Mouse (Mus musculus) lung, embryonic 16.5 days (tissue): ENCODE data around the gene Smg6. TPM values are rescaled to one million over a fixed set of nuclear protein-coding genes. Genes with fewer than 3 reads are reported as not detected.

Source experiments
- ATAC-seq: fragments of 200-750 bp; cut with Nextera tagmentation; 2 replicates; pipeline ENCODE4 v1.8.0; 2017; ENCODE audit warnings: low read depth, mild to moderate bottlenecking, moderate library complexity
- H3K27ac ChIP-seq: fragments of 300-500 bp; sonication (generic); 2 replicates; pipeline ENCODE4 v1.5.1; 2014; ENCODE audit warnings: mild to moderate bottlenecking, control low read depth, low read length
- H3K27me3 ChIP-seq: fragments of 300-500 bp; sonication (generic); 2 replicates; pipeline ENCODE4 v1.6.1; 2014; ENCODE audit warnings: low read depth, low read length, mixed read lengths; ENCODE audit not compliant: control insufficient read depth, insufficient read depth
- H3K36me3 ChIP-seq: fragments of 300-500 bp; sonication (generic); 2 replicates; pipeline ENCODE4 v1.6.1; 2014; ENCODE audit warnings: low read length; ENCODE audit not compliant: control insufficient read depth, insufficient read depth
- H3K4me1 ChIP-seq: fragments of 300-500 bp; sonication (generic); replicated peaks from 2 replicates; pipeline ENCODE4 v1.6.1; 2014; ENCODE audit warnings: low read length, mixed read lengths; ENCODE audit not compliant: control insufficient read depth, insufficient read depth
- H3K4me2 ChIP-seq: fragments of 300-500 bp; sonication (generic); 2 replicates; pipeline ENCODE4 v1.6.1; 2014; ENCODE audit warnings: low read depth, low read length, control low read depth
- H3K4me3 ChIP-seq: fragments of 300-500 bp; sonication (generic); 2 replicates; pipeline ENCODE4 v1.5.1; 2014; ENCODE audit warnings: mild to moderate bottlenecking, low read length, control low read depth
- H3K9ac ChIP-seq: fragments of 300-500 bp; sonication (generic); 2 replicates; pipeline ENCODE4 v1.6.1; 2014; ENCODE audit warnings: low read length, control low read depth
- H3K9me3 ChIP-seq: fragments of 300-500 bp; sonication (generic); 2 replicates; pipeline ENCODE4 v1.6.1; 2016; ENCODE audit warnings: low read length; ENCODE audit not compliant: control insufficient read depth
- WGBS: fragments of 180-500 bp; shearing (Covaris S2); extraction: QIAGEN DNeasy Blood & Tissue Kit; methylation state at CpG from one replicate; pipeline ENCODE4 v1.1.7; 2014; 5-methylcytosine and 5-hydroxymethylcytosine counted together
- polyA plus RNA-seq: library from polyadenylated mRNA; unstranded; fragments of >200 nt; fragmentation: Nextera tagmentation; extraction: Ambion mirVana; gene quantifications from 2 replicates; pipeline ENCODE4 v1.2.1, GENCODE M21; 2015

Smg6 gene
- polyA plus RNA-seq, 1 experiment from 2014 or later: 17.0 TPM

GRCm38 (mm10) chr11:75045822-75046221 is 120.2 kb downstream of the Smg6 start:
- WGBS: 83% methylated on average over 4 of the region's 4 CpGs
- Histone ChIP-seq H3K27ac (no peak overlapping the region), H3K27me3 (no peaks in the 10 kb centered on the region), H3K4me2 (no peak overlapping the region), H3K36me3 (peaks cover 7% of the 10 kb centered on the region; the same call in 1 of the 2 replicates), H3K4me3 (no peak overlapping the region), H3K9me3 (no peaks in the 10 kb centered on the region), H3K4me1 (peaks cover 48% of the 10 kb centered on the region), H3K9ac (no peak overlapping the region)
- ATAC-seq: no peak

DNA sequence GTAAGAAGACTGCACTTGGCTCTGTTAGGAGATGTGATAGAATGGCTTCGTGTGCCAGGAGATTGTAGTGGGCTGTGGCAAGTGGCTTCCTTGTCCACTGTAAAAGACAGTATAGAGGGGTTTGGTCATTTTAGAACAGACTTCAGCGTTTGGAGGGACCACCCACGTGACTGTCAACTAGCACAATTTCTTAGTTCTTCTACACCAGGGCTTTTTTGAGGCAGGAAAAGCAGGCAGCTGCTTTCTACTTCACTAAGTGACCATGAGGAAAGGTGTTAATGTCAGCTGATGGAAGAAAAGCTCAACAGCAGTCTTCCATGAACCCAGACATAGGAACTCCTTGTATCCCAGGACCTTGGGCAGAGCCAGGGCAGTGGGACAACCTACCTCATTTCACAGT is 121.0 kb downstream of the Smg6 start:
- Histone ChIP-seq H3K27ac (peak overlapping the region; percentile 84), H3K9ac (no peak overlapping the region), H3K9me3 (no peaks in the 10 kb centered on the region), H3K4me1 (peaks cover 56% of the 10 kb centered on the region), H3K36me3 (peaks cover 6% of the 10 kb centered on the region; the same call in 1 of the 2 replicates), H3K4me2 (no peak overlapping the region), H3K4me3 (no peak overlapping the region), H3K27me3 (no peaks in the 10 kb centered on the region)
- ATAC-seq: peak; percentile 15
- 53% methylated on average over 3 of the region's 3 CpGs for WGBS

- H3K9ac ChIP-seq: no peak overlapping the region
- peak overlapping the region; percentile 84 for H3K27ac ChIP-seq
- no peaks in the 10 kb centered on the region for H3K27me3 ChIP-seq
- H3K4me2 ChIP-seq: no peak overlapping the region
- H3K4me1 ChIP-seq: peaks cover 57% of the 10 kb centered on the region
- peaks cover 4% of the 10 kb centered on the region; the same call in 1 of the 2 replicates for H3K36me3 ChIP-seq
- peak; percentile 83 for ATAC-seq
- no peak overlapping the region for H3K4me3 ChIP-seq
- no peaks in the 10 kb centered on the region for H3K9me3 ChIP-seq
- WGBS: 31% methylated on average over 6 of the region's 6 CpGs
Measured at GRCm38 (mm10) chr11:75047066-75047465, 121.4 kb downstream of the Smg6 start.

DNA sequence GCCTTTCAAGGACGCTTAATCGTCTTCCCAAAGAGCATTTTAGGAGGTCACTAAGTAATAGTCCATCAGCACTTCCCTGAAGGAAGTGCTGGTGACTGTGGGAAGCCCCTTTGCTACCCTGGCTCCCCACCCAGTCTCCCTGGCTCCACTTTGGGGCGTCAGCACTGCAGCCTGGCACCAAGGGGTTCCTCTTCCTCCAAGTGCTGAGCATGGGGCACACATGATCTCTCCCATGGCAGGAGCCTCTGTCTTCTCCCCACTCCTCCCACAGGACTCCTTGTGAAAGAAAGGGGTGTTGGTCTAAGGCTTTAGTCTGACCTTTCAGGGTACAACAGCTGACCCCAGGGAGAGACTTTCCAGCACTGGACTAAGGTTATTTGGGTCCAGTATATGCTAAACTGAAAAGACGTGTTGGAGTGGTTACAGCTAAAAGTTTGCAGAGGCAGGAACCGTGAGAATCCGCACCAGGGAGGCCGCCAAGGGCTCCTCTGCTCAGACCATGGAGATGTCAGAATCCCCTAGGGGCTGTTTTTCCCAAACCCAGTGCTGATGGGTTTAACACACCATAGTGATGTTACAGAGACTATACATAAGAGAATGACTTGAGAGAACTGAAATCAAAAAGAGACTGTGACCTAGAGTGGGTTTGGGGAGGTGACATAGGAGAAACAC is 122.2 kb downstream of the Smg6 start:
- H3K9ac ChIP-seq: no peak overlapping the region
- no peak for ATAC-seq
- H3K4me2 ChIP-seq: no peak overlapping the region

DNA sequence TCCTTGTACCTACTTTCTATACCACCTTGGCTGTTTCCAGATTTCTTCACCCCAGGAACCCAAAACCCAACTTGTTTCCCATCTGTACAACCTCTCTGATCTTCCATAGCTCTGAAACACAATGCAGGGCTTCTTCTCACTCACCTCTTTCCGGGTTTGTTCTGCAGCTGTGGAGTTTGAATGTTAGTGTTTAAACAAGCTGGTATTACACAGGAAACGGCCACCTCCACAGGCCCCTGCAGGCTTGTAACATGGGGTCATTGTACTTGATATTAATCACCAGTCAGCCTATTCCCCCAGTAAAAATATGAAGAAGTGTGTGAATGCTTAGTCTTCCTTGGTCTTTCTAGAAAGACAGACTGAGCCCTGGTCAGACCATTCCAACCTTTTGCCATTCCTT is 123.5 kb downstream of the Smg6 start:
- H3K4me2 ChIP-seq: no peak overlapping the region
- H3K27me3 ChIP-seq: no peaks in the 10 kb centered on the region
- no peaks in the 10 kb centered on the region for H3K9me3 ChIP-seq
- no peak for ATAC-seq
- WGBS: 8% methylated on average over 2 of the region's 2 CpGs
- no peak overlapping the region for H3K9ac ChIP-seq
- H3K27ac ChIP-seq: 0 out of 2 replicates have a peak overlapping the region, but pooled peaks have one; percentile 2
- peaks cover 74% of the 10 kb centered on the region for H3K4me1 ChIP-seq
- no peaks in the 10 kb centered on the region for H3K36me3 ChIP-seq
- H3K4me3 ChIP-seq: no peak overlapping the region

More for the DNA sequence above, 122.2 kb downstream of the Smg6 start:
- WGBS: 56% methylated on average over 7 of the region's 7 CpGs
- Histone ChIP-seq H3K9me3 (no peaks in the 10 kb centered on the region), H3K4me3 (no peak overlapping the region), H3K27ac (peak overlapping the region; percentile 84), H3K36me3 (no peaks in the 10 kb centered on the region), H3K4me1 (peaks cover 64% of the 10 kb centered on the region), H3K27me3 (no peaks in the 10 kb centered on the region)

- H3K27me3 ChIP-seq: no peaks in the 10 kb centered on the region
- no peak overlapping the region for H3K27ac ChIP-seq
- ATAC-seq: no peak
- 54% methylated on average over 2 of the region's 2 CpGs for WGBS
- no peak overlapping the region for H3K4me3 ChIP-seq
- H3K9ac ChIP-seq: no peak overlapping the region
- peaks cover 74% of the 10 kb centered on the region for H3K4me1 ChIP-seq
- no peaks in the 10 kb centered on the region for H3K9me3 ChIP-seq
- no peaks in the 10 kb centered on the region for H3K36me3 ChIP-seq
- no peak overlapping the region for H3K4me2 ChIP-seq
Measured at GRCm38 (mm10) chr11:75049807-75050206, 124.2 kb downstream of the Smg6 start.

GRCm38 (mm10) chr11:75051239-75051638 is 125.6 kb downstream of the Smg6 start:
- Histone ChIP-seq H3K27ac (peak overlapping the region; percentile 91), H3K4me1 (peaks cover 75% of the 10 kb centered on the region), H3K9me3 (no peaks in the 10 kb centered on the region), H3K4me3 (no peak overlapping the region), H3K4me2 (peak overlapping the region; percentile 2; the same call in 1 of the 2 replicates), H3K27me3 (no peaks in the 10 kb centered on the region), H3K36me3 (no peaks in the 10 kb centered on the region), H3K9ac (no peak overlapping the region)
- 29% methylated on average over 1 of the region's 1 CpGs for WGBS
- no peak for ATAC-seq

DNA sequence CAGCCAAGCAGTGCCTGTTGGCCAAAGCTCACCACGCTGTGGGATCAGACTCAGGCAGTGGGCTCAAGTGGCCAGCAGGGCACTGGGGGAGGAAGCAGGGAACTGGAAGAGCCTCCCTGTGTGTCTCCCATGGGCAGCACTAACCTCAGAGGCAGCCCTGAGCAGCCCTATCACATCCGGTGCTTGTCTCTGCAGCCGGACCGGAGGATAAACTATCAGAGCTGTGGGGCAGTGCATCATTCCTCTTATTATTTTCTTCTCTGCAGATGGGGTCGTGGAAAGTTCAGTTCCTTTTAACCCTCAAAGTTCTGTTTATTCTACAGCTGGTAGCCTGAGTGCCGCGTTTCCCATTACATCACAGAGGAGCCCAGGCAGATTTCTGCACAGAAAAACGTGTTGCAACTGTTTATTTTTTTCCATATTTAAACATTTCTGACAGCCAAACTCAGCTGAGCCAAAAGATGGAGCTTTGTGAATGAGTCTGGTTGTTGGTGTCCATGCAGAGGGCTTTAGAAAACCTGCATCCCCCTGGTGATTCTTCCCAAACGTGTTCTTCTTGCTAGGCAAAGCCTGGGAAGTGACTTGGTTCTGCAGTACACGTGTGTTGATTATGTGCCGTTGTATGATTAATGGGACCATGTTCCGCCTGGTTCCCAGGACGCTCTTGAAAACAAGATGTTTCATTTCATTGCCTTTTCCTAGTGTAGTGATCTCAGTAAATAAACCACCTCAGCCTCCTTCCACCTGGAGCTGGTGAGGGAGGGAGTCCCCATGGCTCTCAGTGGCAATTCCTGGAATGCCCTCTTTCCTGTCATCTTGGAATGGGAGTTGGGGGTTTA is 126.3 kb downstream of the Smg6 start:
- Histone ChIP-seq H3K9ac (no peak overlapping the region), H3K27ac (peak overlapping the region; percentile 91), H3K4me2 (peak overlapping the region; percentile 2; the same call in 1 of the 2 replicates), H3K4me3 (no peak overlapping the region), H3K36me3 (no peaks in the 10 kb centered on the region), H3K27me3 (no peaks in the 10 kb centered on the region), H3K4me1 (peaks cover 68% of the 10 kb centered on the region), H3K9me3 (no peaks in the 10 kb centered on the region)
- peak; percentile 71 for ATAC-seq
- WGBS: 9% methylated on average over 13 of the region's 13 CpGs

- no peaks in the 10 kb centered on the region for H3K36me3 ChIP-seq
- no peak overlapping the region for H3K4me2 ChIP-seq
- H3K9ac ChIP-seq: no peak overlapping the region
- 48% methylated on average over 2 of the region's 2 CpGs for WGBS
- H3K27me3 ChIP-seq: no peaks in the 10 kb centered on the region
- H3K27ac ChIP-seq: peak overlapping the region; percentile 97
- peaks cover 57% of the 10 kb centered on the region for H3K4me1 ChIP-seq
- no peak for ATAC-seq
- H3K9me3 ChIP-seq: no peaks in the 10 kb centered on the region
- no peak overlapping the region for H3K4me3 ChIP-seq
Measured at GRCm38 (mm10) chr11:75053020-75053419, 127.4 kb downstream of the Smg6 start.
